Mouse (Mus musculus): Measurements from ENCODE around the gene Aktip.

DNA sequence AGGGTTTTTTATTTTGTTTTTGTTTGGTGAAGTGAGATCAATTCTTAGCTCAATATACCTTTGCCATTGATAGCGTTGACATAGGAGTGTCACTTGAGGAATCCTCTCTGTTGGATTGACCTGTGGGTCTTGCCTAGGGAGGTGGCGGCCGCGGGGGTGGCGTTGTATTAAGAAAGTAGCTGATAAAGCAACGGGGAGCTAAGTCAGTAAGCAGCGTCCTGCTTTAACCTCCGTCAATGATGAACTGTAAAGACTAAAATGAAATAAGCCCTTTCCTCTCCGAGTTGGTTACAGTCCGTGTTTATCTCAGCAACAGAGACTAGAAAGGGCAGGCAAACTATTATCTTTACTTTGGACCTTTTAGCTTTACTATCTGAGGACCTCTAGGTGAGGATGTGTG lies 130.4 kb downstream of the Aktip start:
- TF ChIP-seq CTCF (IDR thresholded peaks at IDR 0.05; ENCODE audit: borderline replicate concordance, insufficient read depth, low read length) (no peak), POLR2A (IDR thresholded peaks at IDR 0.05; ENCODE audit: low read depth, low read length) (no peak)
